Mouse (Mus musculus) lung, embryonic 16.5 days (tissue): ENCODE results near the gene Slx4. TPM values are rescaled to one million over a fixed set of nuclear protein-coding genes. Genes with fewer than 3 reads are reported as not detected.

Experiments
- ATAC-seq: fragments of 200-750 bp; cut with Nextera tagmentation; 2 replicates; pipeline ENCODE4 v1.8.0; 2017; ENCODE audit warnings: low read depth, mild to moderate bottlenecking, moderate library complexity
- H3K27ac ChIP-seq: fragments of 300-500 bp; sonication (generic); 2 replicates; pipeline ENCODE4 v1.5.1; 2014; ENCODE audit warnings: mild to moderate bottlenecking, control low read depth, low read length
- H3K27me3 ChIP-seq: fragments of 300-500 bp; sonication (generic); 2 replicates; pipeline ENCODE4 v1.6.1; 2014; ENCODE audit warnings: low read depth, low read length, mixed read lengths; ENCODE audit not compliant: control insufficient read depth, insufficient read depth
- H3K36me3 ChIP-seq: fragments of 300-500 bp; sonication (generic); 2 replicates; pipeline ENCODE4 v1.6.1; 2014; ENCODE audit warnings: low read length; ENCODE audit not compliant: control insufficient read depth, insufficient read depth
- H3K4me1 ChIP-seq: fragments of 300-500 bp; sonication (generic); replicated peaks from 2 replicates; pipeline ENCODE4 v1.6.1; 2014; ENCODE audit warnings: low read length, mixed read lengths; ENCODE audit not compliant: control insufficient read depth, insufficient read depth
- H3K4me2 ChIP-seq: fragments of 300-500 bp; sonication (generic); 2 replicates; pipeline ENCODE4 v1.6.1; 2014; ENCODE audit warnings: low read depth, low read length, control low read depth
- H3K4me3 ChIP-seq: fragments of 300-500 bp; sonication (generic); 2 replicates; pipeline ENCODE4 v1.5.1; 2014; ENCODE audit warnings: mild to moderate bottlenecking, low read length, control low read depth
- H3K9ac ChIP-seq: fragments of 300-500 bp; sonication (generic); 2 replicates; pipeline ENCODE4 v1.6.1; 2014; ENCODE audit warnings: low read length, control low read depth
- H3K9me3 ChIP-seq: fragments of 300-500 bp; sonication (generic); 2 replicates; pipeline ENCODE4 v1.6.1; 2016; ENCODE audit warnings: low read length; ENCODE audit not compliant: control insufficient read depth
- WGBS: fragments of 180-500 bp; shearing (Covaris S2); extraction: QIAGEN DNeasy Blood & Tissue Kit; methylation state at CpG from one replicate; pipeline ENCODE4 v1.1.7; 2014; 5-methylcytosine and 5-hydroxymethylcytosine counted together
- polyA plus RNA-seq: library from polyadenylated mRNA; unstranded; fragments of >200 nt; fragmentation: Nextera tagmentation; extraction: Ambion mirVana; gene quantifications from 2 replicates; pipeline ENCODE4 v1.2.1, GENCODE M21; 2015

Slx4 gene
- polyA plus RNA-seq, 1 experiment from 2014 or later, result 16.5 TPM

- H3K9ac ChIP-seq, result no peak overlapping the region
- WGBS, result 87% methylated on average over 3 of the region's 3 CpGs
These were observed 30.9 kb upstream of the Slx4 start for GRCm38 (mm10) chr16:4034476-4034875.

GRCm38 (mm10) chr16:4033971-4034370 is 30.4 kb upstream of the Slx4 start:
- no peak overlapping the region for H3K27ac ChIP-seq
- no peak overlapping the region for H3K9ac ChIP-seq
- peaks cover 4% of the 10 kb centered on the region; the same call in 1 of the 2 replicates for H3K36me3 ChIP-seq
- ATAC-seq, result no peak
- WGBS, result 73% methylated on average over 5 of the region's 5 CpGs
- H3K4me2 ChIP-seq, result no peak overlapping the region
- no peaks in the 10 kb centered on the region for H3K4me1 ChIP-seq
- H3K4me3 ChIP-seq, result no peak overlapping the region
- no peaks in the 10 kb centered on the region for H3K9me3 ChIP-seq
- no peaks in the 10 kb centered on the region for H3K27me3 ChIP-seq

More at GRCm38 (mm10) chr16:4034476-4034875, 30.9 kb upstream of the Slx4 start:
- peaks cover 4% of the 10 kb centered on the region; the same call in 1 of the 2 replicates for H3K36me3 ChIP-seq
- H3K27me3 ChIP-seq, result no peaks in the 10 kb centered on the region
- ATAC-seq, result no peak
- H3K4me1 ChIP-seq, result no peaks in the 10 kb centered on the region
- no peak overlapping the region for H3K4me2 ChIP-seq
- no peak overlapping the region for H3K27ac ChIP-seq
- no peak overlapping the region for H3K4me3 ChIP-seq
- no peaks in the 10 kb centered on the region for H3K9me3 ChIP-seq

- WGBS, result 76% methylated on average over 6 of the region's 6 CpGs
- Histone ChIP-seq H3K27me3 (no peaks in the 10 kb centered on the region), H3K36me3 (0 out of 2 replicates have a peak, but pooled peaks cover 2% of the 10 kb centered on the region), H3K27ac (no peak overlapping the region), H3K9ac (no peak overlapping the region), H3K4me1 (no peaks in the 10 kb centered on the region), H3K9me3 (no peaks in the 10 kb centered on the region), H3K4me3 (no peak overlapping the region), H3K4me2 (no peak overlapping the region)
- no peak for ATAC-seq
These were observed 28.8 kb upstream of the Slx4 start for GRCm38 (mm10) chr16:4032341-4032748.

GRCm38 (mm10) chr16:4031441-4032274 is 28.1 kb upstream of the Slx4 start:
- WGBS, result 47% methylated on average over 5 of the region's 6 CpGs
- Histone ChIP-seq H3K27ac (no peak overlapping the region), H3K4me2 (no peak overlapping the region), H3K27me3 (no peaks in the 10 kb centered on the region), H3K9me3 (no peaks in the 10 kb centered on the region), H3K4me3 (no peak overlapping the region), H3K4me1 (no peaks in the 10 kb centered on the region), H3K9ac (no peak overlapping the region), H3K36me3 (no peaks in the 10 kb centered on the region)
- ATAC-seq, result no peak

- Histone ChIP-seq H3K4me2 (no peak overlapping the region), H3K27ac (no peak overlapping the region), H3K36me3 (no peaks in the 10 kb centered on the region), H3K4me3 (no peak overlapping the region), H3K9ac (no peak overlapping the region), H3K9me3 (no peaks in the 10 kb centered on the region), H3K4me1 (no peaks in the 10 kb centered on the region), H3K27me3 (no peaks in the 10 kb centered on the region)
- 89% methylated on average over 10 of the region's 10 CpGs for WGBS
- ATAC-seq, result no peak
These were observed 26.9 kb upstream of the Slx4 start for GRCm38 (mm10) chr16:4030501-4030900.

- H3K4me1 ChIP-seq, result no peaks in the 10 kb centered on the region
- WGBS, result 87% methylated on average over 5 of the region's 5 CpGs
- H3K4me2 ChIP-seq, result no peak overlapping the region
These were observed 25.8 kb upstream of the Slx4 start for GRCm38 (mm10) chr16:4029371-4029841.

GRCm38 (mm10) chr16:4027211-4027610 is 23.6 kb upstream of the Slx4 start:
- Histone ChIP-seq H3K4me1 (no peaks in the 10 kb centered on the region), H3K9ac (no peak overlapping the region), H3K4me3 (no peak overlapping the region), H3K9me3 (no peaks in the 10 kb centered on the region), H3K27me3 (no peaks in the 10 kb centered on the region), H3K4me2 (no peak overlapping the region), H3K27ac (no peak overlapping the region), H3K36me3 (no peaks in the 10 kb centered on the region)
- no peak for ATAC-seq
- 71% methylated on average over 3 of the region's 3 CpGs for WGBS

More at GRCm38 (mm10) chr16:4029371-4029841, 25.8 kb upstream of the Slx4 start:
- Histone ChIP-seq H3K27me3 (no peaks in the 10 kb centered on the region), H3K36me3 (no peaks in the 10 kb centered on the region), H3K9me3 (no peaks in the 10 kb centered on the region), H3K9ac (no peak overlapping the region), H3K4me3 (no peak overlapping the region), H3K27ac (no peak overlapping the region)
- no peak for ATAC-seq

GRCm38 (mm10) chr16:4026672-4027071 is 23.1 kb upstream of the Slx4 start:
- no peak for ATAC-seq
- no peak overlapping the region for H3K4me3 ChIP-seq
- H3K9ac ChIP-seq, result no peak overlapping the region
- H3K9me3 ChIP-seq, result no peaks in the 10 kb centered on the region
- no peak overlapping the region for H3K4me2 ChIP-seq
- no peaks in the 10 kb centered on the region for H3K36me3 ChIP-seq
- 36% methylated on average over 1 of the region's 1 CpGs for WGBS
- no peaks in the 10 kb centered on the region for H3K4me1 ChIP-seq
- H3K27ac ChIP-seq, result no peak overlapping the region
- no peaks in the 10 kb centered on the region for H3K27me3 ChIP-seq

- no peaks in the 10 kb centered on the region for H3K36me3 ChIP-seq
- no peak for ATAC-seq
- H3K4me2 ChIP-seq, result no peak overlapping the region
- H3K27me3 ChIP-seq, result no peaks in the 10 kb centered on the region
- no peak overlapping the region for H3K9ac ChIP-seq
- H3K4me3 ChIP-seq, result no peak overlapping the region
- 63% methylated on average over 4 of the region's 4 CpGs for WGBS
- no peaks in the 10 kb centered on the region for H3K4me1 ChIP-seq
- H3K27ac ChIP-seq, result no peak overlapping the region
- H3K9me3 ChIP-seq, result no peaks in the 10 kb centered on the region
These were observed 19.1 kb upstream of the Slx4 start for GRCm38 (mm10) chr16:4022719-4023118.
